Mouse (Mus musculus) ES-Bruce4 (cell line): ENCODE results near the gene Acsl5. TPM values are rescaled to one million over a fixed set of nuclear protein-coding genes. Genes with fewer than 3 reads are reported as not detected.

ENCODE experiments used
- H3K27ac ChIP-seq: 2 replicates; pipeline ENCODE4 v1.5.1; 2012; ENCODE audit warnings: low read length, inconsistent platforms; ENCODE audit not compliant: insufficient read depth
- H3K27me3 ChIP-seq: 2 replicates; pipeline ENCODE4 v1.6.1; 2012; ENCODE audit warnings: mild to moderate bottlenecking, low read length, inconsistent platforms; ENCODE audit not compliant: control insufficient read depth, poor library complexity, insufficient read depth, severe bottlenecking
- H3K36me3 ChIP-seq: 2 replicates; pipeline ENCODE4 v1.6.1; 2012; ENCODE audit warnings: inconsistent platforms, mild to moderate bottlenecking, low read length, moderate library complexity; ENCODE audit not compliant: control insufficient read depth, poor library complexity, insufficient read depth, severe bottlenecking
- H3K4me1 ChIP-seq: one replicate; pipeline ENCODE4 v1.8.1; 2011; ENCODE audit warnings: low read length; ENCODE audit not compliant: control insufficient read depth, insufficient read depth
- H3K4me3 ChIP-seq: 2 replicates; pipeline ENCODE4 v1.5.1; 2011; ENCODE audit warnings: low read depth, mild to moderate bottlenecking, low read length
- H3K9ac ChIP-seq: 2 replicates; pipeline ENCODE4 v1.6.1; 2012; ENCODE audit warnings: low read depth, mild to moderate bottlenecking, inconsistent platforms; ENCODE audit not compliant: poor library complexity, severe bottlenecking
- H3K9me3 ChIP-seq: replicated peaks from 2 replicates; pipeline ENCODE4 v1.6.1; 2012; ENCODE audit warnings: mild to moderate bottlenecking, low read length, inconsistent platforms; ENCODE audit not compliant: control insufficient read depth, poor library complexity, insufficient read depth, severe bottlenecking
- CTCF ChIP-seq: IDR thresholded peaks from one replicate; pipeline ENCODE4 v1.8.1; 2011; ENCODE audit warnings: low read depth, low read length
- EP300 ChIP-seq: IDR thresholded peaks from 2 replicates; pipeline ENCODE4 v1.6.1; 2011; ENCODE audit warnings: low read depth, low read length; ENCODE audit not compliant: insufficient read depth
- POLR2A ChIP-seq: IDR thresholded peaks from one replicate; pipeline ENCODE4 v1.8.1; 2011; ENCODE audit warnings: low read length; ENCODE audit not compliant: insufficient read depth
- polyA plus RNA-seq: library from polyadenylated mRNA; stranded (reverse); fragments of >200 nt; gene quantifications from 2 replicates; pipeline ENCODE4 v1.2.4, GENCODE M21; 2011; ENCODE audit warnings: low read depth; ENCODE audit not compliant: missing spikeins, insufficient read depth, insufficient read length

The Acsl5 gene
- polyA plus RNA-seq, 1 experiment: 22.0 TPM

- Histone ChIP-seq H3K9me3 (peaks cover 3% of the 10 kb centered on the region), H3K27ac (no peak overlapping the region)
- TF ChIP-seq POLR2A (no peak), EP300 (no peak), CTCF (no peak)
Measured at GRCm38 (mm10) chr19:55247563-55247962, 4.2 kb upstream of the Acsl5 start.

GRCm38 (mm10) chr19:55247991-55248520 lies 3.7 kb upstream of the Acsl5 start:
- Histone ChIP-seq H3K9me3 (peaks cover 3% of the 10 kb centered on the region), H3K9ac (no peak overlapping the region), H3K27ac (no peak overlapping the region), H3K4me1 (no peaks in the 10 kb centered on the region), H3K4me3 (no peak overlapping the region), H3K36me3 (no peaks in the 10 kb centered on the region), H3K27me3 (0 out of 2 replicates have a peak, but pooled peaks cover 2% of the 10 kb centered on the region)
- TF ChIP-seq EP300 (no peak), POLR2A (no peak), CTCF (no peak)

More at GRCm38 (mm10) chr19:55247563-55247962, 4.2 kb upstream of the Acsl5 start:
- Histone ChIP-seq H3K4me3 (no peak overlapping the region), H3K27me3 (0 out of 2 replicates have a peak, but pooled peaks cover 2% of the 10 kb centered on the region), H3K4me1 (no peaks in the 10 kb centered on the region), H3K36me3 (no peaks in the 10 kb centered on the region), H3K9ac (no peak overlapping the region)

GRCm38 (mm10) chr19:55250451-55250850 lies 1.3 kb upstream of the Acsl5 start:
- no peak overlapping the region for H3K4me3 ChIP-seq
- H3K36me3 ChIP-seq: no peaks in the 10 kb centered on the region
- peaks cover 2% of the 10 kb centered on the region for H3K4me1 ChIP-seq
- no peak overlapping the region for H3K9ac ChIP-seq
- no peaks in the 10 kb centered on the region for H3K27me3 ChIP-seq
- no peak overlapping the region for H3K27ac ChIP-seq
- TF ChIP-seq POLR2A: no peak
- no peak for TF ChIP-seq CTCF
- no peak for TF ChIP-seq EP300
- H3K9me3 ChIP-seq: peaks cover 3% of the 10 kb centered on the region

DNA sequence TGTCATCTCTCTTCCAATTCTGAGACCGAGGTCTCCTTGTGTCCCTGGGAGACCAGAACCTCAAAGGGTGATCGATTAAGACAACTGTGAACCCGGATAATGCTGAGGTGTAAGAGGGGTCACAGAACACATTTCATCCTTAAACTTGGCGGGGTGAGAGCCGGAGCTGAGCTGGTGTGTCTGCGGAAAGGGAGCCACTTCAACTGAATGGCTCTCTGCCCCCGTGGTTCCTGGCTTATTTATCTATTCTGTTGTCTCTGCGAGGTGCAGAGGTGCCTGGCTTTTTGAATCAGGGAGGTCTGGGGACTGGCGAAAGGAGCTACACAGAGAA lies 1.5 kb downstream of the Acsl5 start:
- TF ChIP-seq POLR2A (no peak), CTCF (no peak), EP300 (no peak)
- Histone ChIP-seq H3K9me3 (peaks cover 3% of the 10 kb centered on the region), H3K36me3 (no peaks in the 10 kb centered on the region), H3K4me1 (peaks cover 2% of the 10 kb centered on the region), H3K9ac (peak overlapping the region; percentile 82), H3K27me3 (no peaks in the 10 kb centered on the region), H3K27ac (no peak overlapping the region), H3K4me3 (peak overlapping the region; percentile 85)

- Histone ChIP-seq H3K9ac (peak overlapping the region; percentile 82), H3K27me3 (no peaks in the 10 kb centered on the region), H3K36me3 (no peaks in the 10 kb centered on the region), H3K4me1 (peaks cover 2% of the 10 kb centered on the region), H3K27ac (peak overlapping the region; percentile 58), H3K9me3 (peaks cover 3% of the 10 kb centered on the region), H3K4me3 (peak overlapping the region; percentile 85)
- TF ChIP-seq CTCF: no peak
- no peak for TF ChIP-seq POLR2A
- TF ChIP-seq EP300: no peak
Measured at GRCm38 (mm10) chr19:55253570-55254441, 2.1 kb downstream of the Acsl5 start.

- Histone ChIP-seq H3K4me1 (peaks cover 2% of the 10 kb centered on the region), H3K27me3 (no peaks in the 10 kb centered on the region), H3K9ac (peak overlapping the region; percentile 82), H3K9me3 (peaks cover 3% of the 10 kb centered on the region), H3K4me3 (no peak overlapping the region), H3K27ac (no peak overlapping the region), H3K36me3 (no peaks in the 10 kb centered on the region)
- TF ChIP-seq CTCF: no peak
- no peak for TF ChIP-seq EP300
- TF ChIP-seq POLR2A: no peak
Measured at GRCm38 (mm10) chr19:55254513-55255016, 2.8 kb downstream of the Acsl5 start.
